Mouse (Mus musculus): ENCODE results near the gene Aspscr1. TPM values are rescaled to one million over a fixed set of nuclear protein-coding genes. Genes with fewer than 3 reads are reported as not detected.

Aspscr1 gene
- total and polyA plus RNA-seq, 2 experiments from 2014 or later: 113 to 143 TPM

DNA sequence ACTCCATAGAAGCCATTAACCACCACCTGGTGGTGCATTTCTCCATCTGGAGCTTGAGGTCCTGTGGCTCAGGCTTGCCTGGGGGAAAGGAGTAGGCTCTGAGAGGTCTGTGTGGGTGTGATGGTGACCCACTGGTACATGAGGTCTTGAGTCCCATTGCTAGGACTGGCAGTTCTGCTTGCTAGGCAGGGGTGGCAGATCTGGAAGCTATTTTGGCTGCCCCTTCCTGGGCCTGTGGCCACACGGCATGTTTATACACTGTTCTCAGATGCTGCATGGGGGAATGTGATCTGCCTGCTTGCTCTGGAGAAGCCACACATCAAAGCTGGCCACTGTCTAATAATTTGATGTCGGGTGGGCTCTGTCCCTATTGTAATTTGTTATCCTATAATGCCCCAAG, 11.3 kb downstream of the Aspscr1 start:
- WGBS: 82% methylated on average over 2 of the region's 2 CpGs
- H3K27me3 ChIP-seq (ENCODE audit: insufficient read depth, low read length): no peaks in the 10 kb centered on the region
- DNase-seq (ENCODE audit: low spot score) (no peak), ATAC-seq (ENCODE audit: low FRiP score) (no peak)
- no peak for TF ChIP-seq CTCF (IDR thresholded peaks at IDR 0.05)
- H3K9me3 ChIP-seq (ENCODE audit: low read length): no peaks in the 10 kb centered on the region
- no peak overlapping the region for H3K4me2 ChIP-seq (ENCODE audit: low read depth, low read length, poor library complexity, severe bottlenecking)
- no peak overlapping the region for H3K27ac ChIP-seq (ENCODE audit: low read depth, low read length)
- H3K4me1 ChIP-seq (ENCODE audit: insufficient read depth, low read length): no peaks in the 10 kb centered on the region
- no peak overlapping the region for H3K9ac ChIP-seq (replicated peaks; ENCODE audit: low read length, poor library complexity, severe bottlenecking)
- peaks cover 50% of the 10 kb centered on the region for H3K36me3 ChIP-seq (ENCODE audit: insufficient read depth, low read length)
- no peak overlapping the region for H3K4me3 ChIP-seq (ENCODE audit: low read depth, low read length)

GRCm38 (mm10) chr11:120684660-120685059, 11.9 kb downstream of the Aspscr1 start:
- ATAC-seq (ENCODE audit: low FRiP score): no peak
- H3K9me3 ChIP-seq (ENCODE audit: low read length): no peaks in the 10 kb centered on the region
- no peak overlapping the region for H3K9ac ChIP-seq (replicated peaks; ENCODE audit: low read length, poor library complexity, severe bottlenecking)
- WGBS: 77% methylated on average over 2 of the region's 2 CpGs
- H3K27ac ChIP-seq (ENCODE audit: low read depth, low read length): no peak overlapping the region
- H3K4me3 ChIP-seq (ENCODE audit: low read depth, low read length): no peak overlapping the region
- no peak overlapping the region for H3K4me2 ChIP-seq (ENCODE audit: low read depth, low read length, poor library complexity, severe bottlenecking)
- peaks cover 54% of the 10 kb centered on the region for H3K36me3 ChIP-seq (ENCODE audit: insufficient read depth, low read length)
- no peaks in the 10 kb centered on the region for H3K4me1 ChIP-seq (ENCODE audit: insufficient read depth, low read length)
- DNase-seq (ENCODE audit: low spot score): no peak
- TF ChIP-seq CTCF (IDR thresholded peaks at IDR 0.05): no peak
- no peaks in the 10 kb centered on the region for H3K27me3 ChIP-seq (ENCODE audit: insufficient read depth, low read length)

- no peaks in the 10 kb centered on the region for H3K4me1 ChIP-seq (ENCODE audit: insufficient read depth, low read length)
- H3K9ac ChIP-seq (replicated peaks; ENCODE audit: low read length, poor library complexity, severe bottlenecking): no peak overlapping the region
- 70% methylated on average over 20 of the region's 20 CpGs for WGBS
- no peaks in the 10 kb centered on the region for H3K9me3 ChIP-seq (ENCODE audit: low read length)
- H3K27me3 ChIP-seq (ENCODE audit: insufficient read depth, low read length): no peaks in the 10 kb centered on the region
- H3K36me3 ChIP-seq (ENCODE audit: insufficient read depth, low read length): peaks cover 36% of the 10 kb centered on the region
- no peak for ATAC-seq (ENCODE audit: low FRiP score)
- no peak overlapping the region for H3K4me2 ChIP-seq (ENCODE audit: low read depth, low read length, poor library complexity, severe bottlenecking)
- TF ChIP-seq CTCF (IDR thresholded peaks at IDR 0.05): no peak
- no peak overlapping the region for H3K27ac ChIP-seq (ENCODE audit: low read depth, low read length)
- DNase-seq (ENCODE audit: low spot score): no peak
- H3K4me3 ChIP-seq (ENCODE audit: low read depth, low read length): no peak overlapping the region
Measured at GRCm38 (mm10) chr11:120686650-120687272, 14.0 kb downstream of the Aspscr1 start.

DNA sequence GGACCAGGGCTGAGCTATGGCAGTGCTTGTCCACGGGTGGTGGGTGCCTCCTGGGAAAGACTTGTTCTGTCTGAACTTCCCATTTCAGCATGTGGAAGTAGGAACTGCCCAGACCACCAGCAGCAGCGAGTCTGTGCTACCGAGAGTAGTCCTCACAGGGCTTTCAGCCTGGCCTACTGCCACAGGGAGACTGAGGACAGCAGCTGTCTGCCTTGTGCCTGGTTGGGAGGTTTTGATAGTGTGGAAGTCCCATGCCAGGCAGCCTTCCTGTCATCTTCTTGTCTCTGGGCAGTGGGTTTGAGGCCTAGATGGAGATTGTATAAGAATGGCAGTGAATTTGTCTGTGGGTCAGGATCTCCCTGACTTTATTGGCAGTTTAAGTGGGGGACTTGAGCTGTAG, 16.6 kb downstream of the Aspscr1 start:
- Histone ChIP-seq H3K9ac (replicated peaks; ENCODE audit: low read length, poor library complexity, severe bottlenecking) (no peak overlapping the region), H3K4me1 (ENCODE audit: insufficient read depth, low read length) (no peaks in the 10 kb centered on the region), H3K4me2 (ENCODE audit: low read depth, low read length, poor library complexity, severe bottlenecking) (no peak overlapping the region), H3K27ac (ENCODE audit: low read depth, low read length) (no peak overlapping the region), H3K9me3 (ENCODE audit: low read length) (no peaks in the 10 kb centered on the region), H3K27me3 (ENCODE audit: insufficient read depth, low read length) (no peaks in the 10 kb centered on the region), H3K4me3 (ENCODE audit: low read depth, low read length) (no peak overlapping the region), H3K36me3 (ENCODE audit: insufficient read depth, low read length) (peaks cover 25% of the 10 kb centered on the region)
- TF ChIP-seq CTCF (IDR thresholded peaks at IDR 0.05): no peak
- no peak for DNase-seq (ENCODE audit: low spot score)
- ATAC-seq (ENCODE audit: low FRiP score): no peak
- WGBS: 79% methylated on average over 3 of the region's 3 CpGs

- H3K9me3 ChIP-seq (ENCODE audit: low read length): no peaks in the 10 kb centered on the region
- no peaks in the 10 kb centered on the region for H3K27me3 ChIP-seq (ENCODE audit: insufficient read depth, low read length)
- H3K4me1 ChIP-seq (ENCODE audit: insufficient read depth, low read length): no peaks in the 10 kb centered on the region
- no peak overlapping the region for H3K4me3 ChIP-seq (ENCODE audit: low read depth, low read length)
- no peak for TF ChIP-seq CTCF (IDR thresholded peaks at IDR 0.05)
- WGBS: 84% methylated on average over 4 of the region's 4 CpGs
- no peak overlapping the region for H3K27ac ChIP-seq (ENCODE audit: low read depth, low read length)
- H3K4me2 ChIP-seq (ENCODE audit: low read depth, low read length, poor library complexity, severe bottlenecking): no peak overlapping the region
- no peak overlapping the region for H3K9ac ChIP-seq (replicated peaks; ENCODE audit: low read length, poor library complexity, severe bottlenecking)
- no peak for ATAC-seq (ENCODE audit: low FRiP score)
- no peak for DNase-seq (ENCODE audit: low spot score)
- peaks cover 12% of the 10 kb centered on the region for H3K36me3 ChIP-seq (ENCODE audit: insufficient read depth, low read length)
Measured at GRCm38 (mm10) chr11:120692471-120693011, 19.8 kb downstream of the Aspscr1 start.

DNA sequence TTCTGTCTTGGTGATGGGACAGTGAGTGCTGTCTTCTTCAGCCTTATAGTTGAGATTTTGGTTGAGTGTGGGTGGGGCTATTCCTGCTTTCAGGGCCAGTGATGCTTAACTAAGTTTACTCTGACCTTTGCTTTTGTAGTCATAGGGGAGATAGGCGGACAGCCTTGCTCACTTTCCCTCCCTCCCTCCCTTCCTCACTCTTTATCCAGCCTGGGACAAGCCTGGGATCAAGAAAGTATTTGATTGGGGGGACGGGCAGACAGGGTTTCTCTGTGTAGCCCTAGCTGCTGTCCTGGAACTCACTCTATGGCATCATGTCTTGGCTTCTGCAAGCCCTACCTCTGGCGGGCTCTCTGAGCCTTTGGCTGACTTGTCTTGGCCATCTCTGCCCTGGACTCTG, 20.7 kb downstream of the Aspscr1 start:
- H3K9me3 ChIP-seq (ENCODE audit: low read length): no peaks in the 10 kb centered on the region
- 67% methylated on average over 3 of the region's 3 CpGs for WGBS
- H3K4me1 ChIP-seq (ENCODE audit: insufficient read depth, low read length): no peaks in the 10 kb centered on the region
- H3K36me3 ChIP-seq (ENCODE audit: insufficient read depth, low read length): peaks cover 11% of the 10 kb centered on the region
- H3K4me3 ChIP-seq (ENCODE audit: low read depth, low read length): no peak overlapping the region
- ATAC-seq (ENCODE audit: low FRiP score) (no peak), DNase-seq (ENCODE audit: low spot score) (no peak)
- H3K27me3 ChIP-seq (ENCODE audit: insufficient read depth, low read length): no peaks in the 10 kb centered on the region
- no peak overlapping the region for H3K27ac ChIP-seq (ENCODE audit: low read depth, low read length)
- no peak for TF ChIP-seq CTCF (IDR thresholded peaks at IDR 0.05)
- no peak overlapping the region for H3K9ac ChIP-seq (replicated peaks; ENCODE audit: low read length, poor library complexity, severe bottlenecking)
- no peak overlapping the region for H3K4me2 ChIP-seq (ENCODE audit: low read depth, low read length, poor library complexity, severe bottlenecking)
